Mouse (Mus musculus) left cerebral cortex, adult 9 months (tissue): ENCODE data around the gene Gpr176.

Source experiments
- DNase-seq, 2 experiments: peaks; one replicate each; pipeline ENCODE4 v3.0.0; 2022; ENCODE audit warnings: low spot score in 2 of 2

Gene Gpr176

DNA sequence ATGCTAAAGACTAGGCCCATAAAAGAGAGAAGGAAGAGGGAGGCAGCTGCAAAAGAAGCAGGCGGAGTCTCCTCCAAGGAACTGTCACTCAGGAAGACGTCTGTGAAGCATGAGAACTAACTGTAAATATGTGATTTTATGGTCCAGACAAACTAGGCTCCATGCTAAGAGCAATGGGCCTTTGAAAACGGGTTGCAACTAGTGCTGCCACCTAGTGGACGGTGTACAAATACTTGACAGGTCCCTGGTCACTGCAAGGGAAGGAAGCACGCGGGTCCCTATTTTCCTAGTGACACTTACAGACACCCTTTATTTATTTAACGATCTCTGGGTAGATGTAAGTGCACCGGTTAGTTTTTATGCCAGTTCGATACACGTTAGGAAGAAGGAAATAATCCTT, 127.3 kb downstream of the Gpr176 start:
- DNase-seq, result peak in 1 of 2 experiments; percentile 69

DNA sequence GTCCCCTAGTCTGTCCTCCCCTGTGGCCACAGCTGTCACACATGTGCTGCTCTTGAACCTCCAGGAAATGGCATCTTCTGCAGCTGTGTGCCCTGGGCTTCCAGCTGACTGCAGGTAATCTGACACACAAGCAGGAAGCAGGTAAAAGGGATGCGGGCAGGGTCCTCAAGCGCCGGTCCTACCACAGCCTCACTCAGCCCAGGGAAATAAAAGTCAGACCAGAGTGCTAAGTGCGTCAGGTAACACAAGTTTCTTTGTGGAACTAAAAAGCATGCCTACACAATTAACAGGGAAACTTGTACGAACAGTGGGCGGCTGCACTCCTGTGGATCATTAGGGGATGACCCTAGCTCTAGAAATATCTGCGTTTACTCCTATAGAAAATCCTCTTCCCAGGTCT, 137.0 kb downstream of the Gpr176 start:
- DNase-seq, result no peak

- no peak for DNase-seq
These were observed 137.6 kb downstream of the Gpr176 start for GRCm38 (mm10) chr2:118235614-118236013.

DNA sequence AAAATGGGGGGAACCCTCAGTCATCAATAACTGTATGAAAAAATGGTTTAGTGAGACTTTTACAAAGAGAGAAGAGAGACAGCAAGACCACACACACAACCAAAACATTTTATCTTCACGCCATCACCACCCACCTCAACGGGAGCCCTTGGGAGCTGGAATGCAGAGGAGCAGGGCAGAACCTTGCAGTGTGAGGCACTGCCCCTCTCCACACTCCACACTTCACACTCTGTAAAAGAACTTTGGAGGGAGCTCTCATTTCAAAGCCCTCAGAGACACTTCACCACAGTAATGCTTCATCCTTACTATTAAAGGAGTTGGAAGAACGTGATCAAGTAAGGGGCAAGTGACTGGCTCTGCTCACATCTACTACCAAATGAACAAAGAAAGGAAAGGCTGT, 142.7 kb downstream of the Gpr176 start:
- no peak for DNase-seq

DNA sequence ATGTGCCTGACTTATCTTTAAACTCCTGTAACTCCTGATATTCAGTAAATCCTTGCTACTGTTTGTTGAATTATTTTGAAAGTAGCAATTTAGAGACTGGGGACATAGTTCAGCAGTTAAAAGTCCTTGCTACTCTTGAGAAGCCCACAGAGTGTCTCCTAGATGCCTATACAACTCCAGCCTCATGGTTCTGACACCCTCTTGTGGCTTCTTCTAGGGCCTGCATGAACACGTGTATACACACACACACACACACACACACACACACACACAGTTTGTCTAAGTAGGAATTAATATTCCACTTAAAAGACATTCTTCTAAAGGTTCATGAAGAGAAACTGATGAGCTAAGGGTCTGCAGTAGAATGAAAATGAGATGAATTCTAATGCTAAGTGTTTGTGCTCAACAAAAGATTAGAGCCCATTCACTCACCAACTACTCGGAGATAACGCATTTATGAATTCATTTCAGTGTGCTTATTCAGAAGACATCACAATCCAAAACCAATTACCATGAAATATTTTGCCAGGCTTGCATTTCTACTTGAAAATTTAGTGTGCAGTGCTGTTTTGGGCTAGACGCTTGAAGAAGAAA, 144.6 kb downstream of the Gpr176 start:
- DNase-seq, result no peak
